Mouse (Mus musculus): ENCODE results near the gene Clic6.

DNA sequence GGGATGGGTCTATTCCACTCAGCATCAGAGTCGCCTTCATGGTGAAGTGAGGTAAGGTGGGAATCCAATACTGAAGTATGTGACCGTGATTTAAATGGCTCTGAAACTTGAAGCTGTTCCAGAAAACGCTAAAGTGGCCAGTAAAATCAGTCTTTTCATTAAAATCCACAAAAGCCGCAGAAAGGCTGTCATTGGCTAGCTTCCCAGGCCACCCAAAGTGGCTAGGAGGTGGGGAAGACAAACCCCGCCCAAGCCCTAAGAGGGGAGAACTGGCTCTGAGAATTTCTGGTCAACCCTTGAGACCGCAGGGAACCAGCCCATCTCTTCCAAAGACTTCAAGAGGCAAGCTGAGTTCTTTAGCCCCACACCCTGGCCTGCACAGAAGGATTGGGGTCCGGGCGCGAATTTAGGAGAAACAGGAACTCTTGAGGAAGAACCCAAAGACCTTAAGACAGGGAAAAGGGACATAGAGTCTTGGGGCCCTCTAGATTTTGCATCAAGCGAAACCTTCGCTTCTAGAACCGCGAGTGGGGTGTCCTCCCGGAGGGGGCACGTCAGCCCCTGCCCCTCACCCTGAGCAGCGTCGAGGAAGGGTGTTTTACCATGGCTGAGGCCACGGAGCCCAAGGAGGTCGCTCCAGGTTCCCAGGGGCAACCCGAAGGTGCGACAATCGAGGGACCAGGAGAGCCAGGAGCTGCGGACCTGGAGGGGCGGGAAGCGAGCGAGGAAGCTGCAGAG is 12.5 kb downstream of the Clic6 start:
- TF ChIP-seq BHLHE40 (IDR thresholded peaks at IDR 0.05; ENCODE audit: borderline replicate concordance, low read depth, low read length) = no peak
- TF ChIP-seq CTCF (IDR thresholded peaks at IDR 0.05 in 2 of 3, conservative IDR thresholded peaks at IDR 0.05 in 1 of 3; ENCODE audit: control insufficient read depth in 1 of 3, insufficient read depth in 1 of 3, low read depth in 2 of 3, low read length in 3 of 3, poor library complexity in 1 of 3, severe bottlenecking in 1 of 3) = no peak
- no peak for TF ChIP-seq POLR2A (IDR thresholded peaks at IDR 0.05; ENCODE audit: control insufficient read depth in 1 of 2, insufficient read depth in 1 of 2, low read depth in 1 of 2, low read length in 2 of 2, poor library complexity in 1 of 2)
